Mouse (Mus musculus): ENCODE data around the gene Sash3.

GRCm38 (mm10) chrX:48146262-48146661 is at the start of gene Sash3:
- TF ChIP-seq CTCF (IDR thresholded peaks at IDR 0.05; ENCODE audit: control insufficient read depth, insufficient read depth, insufficient read length) = no peak
- no peak for TF ChIP-seq USF1 (IDR thresholded peaks at IDR 0.05; ENCODE audit: low read depth)
- no peak for TF ChIP-seq MYOD1 (IDR thresholded peaks at IDR 0.05; ENCODE audit: control insufficient read depth, insufficient read length, low read depth)
- TF ChIP-seq MAX (IDR thresholded peaks at IDR 0.05) = no peak
- TF ChIP-seq MYOG (IDR thresholded peaks at IDR 0.05; ENCODE audit: control insufficient read depth, extremely low read depth, insufficient read length) = no peak
- TF ChIP-seq FOSL1 (IDR thresholded peaks at IDR 0.05; ENCODE audit: insufficient read depth, low read length, poor library complexity, severe bottlenecking) = no peak
- no peak for TF ChIP-seq CEBPB (IDR thresholded peaks at IDR 0.05; ENCODE audit: low read depth)

Measured in C2C12 (cell line).